Mouse (Mus musculus) heart, postnatal 0 days (tissue): Measurements from ENCODE around the gene Ggt7. TPM values are rescaled to one million over a fixed set of nuclear protein-coding genes. Genes with fewer than 3 reads are reported as not detected.

ENCODE experiments used
- ATAC-seq: fragments of 200-750 bp; cut with Nextera tagmentation; 2 replicates; pipeline ENCODE4 v1.8.0; 2017; ENCODE audit warnings: low read depth, moderate number of reproducible peaks, moderate library complexity; ENCODE audit not compliant: insufficient read depth
- DNase-seq: peaks from one replicate; pipeline ENCODE4 v3.0.0-alpha.2; 2016; ENCODE audit warnings: low spot score
- H3K27ac ChIP-seq: fragments of 300-500 bp; sonication (generic); 2 replicates; pipeline ENCODE4 v1.5.1; 2014; ENCODE audit warnings: low read depth, mild to moderate bottlenecking
- H3K27me3 ChIP-seq: fragments of 300-500 bp; sonication (generic); 2 replicates; pipeline ENCODE4 v1.6.1; 2014; ENCODE audit warnings: low read length, mixed read lengths; ENCODE audit not compliant: control insufficient read depth, insufficient read depth
- H3K36me3 ChIP-seq: fragments of 300-500 bp; sonication (generic); replicated peaks from 2 replicates; pipeline ENCODE4 v1.6.1; 2014; ENCODE audit warnings: low read length, mixed read lengths; ENCODE audit not compliant: control insufficient read depth, insufficient read depth
- H3K4me1 ChIP-seq: fragments of 300-500 bp; sonication (generic); 2 replicates; pipeline ENCODE4 v1.6.1; 2014; ENCODE audit warnings: antibody characterized with exemption; ENCODE audit not compliant: control insufficient read depth, insufficient read depth
- H3K4me2 ChIP-seq: fragments of 300-500 bp; sonication (generic); 2 replicates; pipeline ENCODE4 v1.6.1; 2014; ENCODE audit warnings: low read depth, mild to moderate bottlenecking, low read length, moderate library complexity
- H3K4me3 ChIP-seq: fragments of 300-500 bp; sonication (generic); 2 replicates; pipeline ENCODE4 v1.5.1; 2014; ENCODE audit warnings: low read depth, low read length
- H3K9ac ChIP-seq: fragments of 300-500 bp; sonication (generic); replicated peaks from 2 replicates; pipeline ENCODE4 v1.6.1; 2014; ENCODE audit warnings: low read depth, low read length, mixed read lengths
- H3K9me3 ChIP-seq: fragments of 300-500 bp; sonication (generic); replicated peaks from 2 replicates; pipeline ENCODE4 v1.6.1; 2016; ENCODE audit warnings: low read length; ENCODE audit not compliant: control insufficient read depth
- CTCF ChIP-seq: IDR thresholded peaks from 2 replicates; pipeline ENCODE4 v1.5.1; 2016; ENCODE audit warnings: antibody characterized with exemption, control low read depth, low read depth
- EP300 ChIP-seq: IDR thresholded peaks from 2 replicates; pipeline ENCODE4 v1.6.1; 2016; ENCODE audit warnings: antibody characterized with exemption, low read depth
- WGBS: fragments of 180-500 bp; shearing (Covaris S2); extraction: QIAGEN DNeasy Blood & Tissue Kit; methylation state at CpG from one replicate; pipeline ENCODE4 v1.1.7; 2014; 5-methylcytosine and 5-hydroxymethylcytosine counted together
- polyA plus RNA-seq: library from polyadenylated mRNA; unstranded; fragments of >200 nt; fragmentation: Nextera tagmentation; extraction: Ambion mirVana; gene quantifications from 2 replicates; pipeline ENCODE4 v1.2.1, GENCODE M21; 2015
- total RNA-seq: library from RNA; depleted of rRNA; stranded (reverse); fragments of >200 nt; gene quantifications from 2 replicates; pipeline ENCODE4 v1.2.3, GENCODE M21; 2014; ENCODE audit warnings: low replicate concordance

Ggt7 gene
- total and polyA plus RNA-seq, 2 experiments from 2014 or later = 0.98 to 4.7 TPM

DNA sequence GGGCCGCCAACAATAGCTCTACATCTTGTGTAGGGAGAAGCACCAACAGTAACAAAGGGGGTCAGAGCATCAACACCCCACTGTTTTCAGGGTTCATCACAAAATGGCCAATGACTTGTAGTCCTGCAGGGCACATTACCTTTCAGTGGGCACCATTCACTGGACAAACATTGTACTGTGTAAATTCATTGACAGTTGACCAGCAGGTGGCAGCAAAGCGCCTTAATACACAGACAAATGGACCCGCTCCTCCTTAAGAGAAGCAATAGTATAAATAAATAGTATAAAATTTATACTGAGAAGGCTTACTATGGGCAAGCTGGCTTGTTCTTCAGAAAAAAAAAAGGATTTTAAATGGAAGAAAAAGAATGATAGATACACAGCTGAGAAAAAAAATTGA is 36.0 kb downstream of the Ggt7 start:
- Histone ChIP-seq H3K4me3 (no peak overlapping the region), H3K4me2 (no peak overlapping the region), H3K27me3 (no peaks in the 10 kb centered on the region), H3K9ac (no peak overlapping the region), H3K9me3 (no peaks in the 10 kb centered on the region), H3K36me3 (no peaks in the 10 kb centered on the region), H3K4me1 (no peaks in the 10 kb centered on the region), H3K27ac (no peak overlapping the region)
- DNase-seq = peak; percentile 44
- no peak; the same call in 1 of the 2 replicates for ATAC-seq
- peak; percentile 63 for TF ChIP-seq CTCF
- no peak for TF ChIP-seq EP300
- WGBS = 52% methylated on average over 3 of the region's 3 CpGs

DNA sequence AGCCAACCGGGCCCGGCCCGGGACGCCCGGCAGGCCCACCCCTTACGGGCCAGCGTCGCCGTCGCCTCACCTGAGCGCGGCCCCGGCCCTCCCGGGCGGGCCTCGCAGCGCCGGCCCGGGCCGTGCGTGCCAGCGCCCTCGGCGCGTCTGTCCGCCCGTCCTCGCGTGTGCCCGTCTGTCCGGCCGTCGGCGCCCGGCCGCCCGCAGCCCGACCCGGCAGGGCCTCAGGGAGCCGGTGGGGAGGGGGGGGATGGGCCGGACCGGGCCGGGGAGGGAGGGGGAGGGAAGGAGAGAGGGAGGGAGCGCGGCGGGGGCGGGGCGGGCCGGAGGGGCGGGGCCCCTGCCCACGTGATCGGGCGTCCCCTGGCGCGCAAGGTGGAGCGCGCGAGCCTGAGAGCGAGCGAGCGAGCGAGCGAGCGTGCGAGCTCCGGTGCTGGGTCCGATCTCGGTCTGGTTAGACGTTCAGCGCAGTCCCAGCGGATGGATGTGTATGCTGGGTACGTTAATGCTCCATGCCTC is 44.4 kb downstream of the Ggt7 start, which contains the start of gene Ncoa6:
Gene Ncoa6, minus strand, starts transcription at position 325 of the 519 bp plus-strand sequence.
- H3K9ac ChIP-seq = peak within 1 kb of the TSS; percentile 99
- H3K4me3 ChIP-seq = peak within 1 kb of the TSS; percentile 98
- peaks cover 13% of the 10 kb centered on the region; the same call in 1 of the 2 replicates for H3K4me1 ChIP-seq
- peak within 1 kb of the TSS; percentile 95 for H3K27ac ChIP-seq
- TF ChIP-seq EP300 = no peak
- no peak for TF ChIP-seq CTCF
- DNase-seq = peak; percentile 64
- H3K4me2 ChIP-seq = peak within 1 kb of the TSS; percentile 65
- H3K27me3 ChIP-seq = no peaks in the 10 kb centered on the region
- peak; percentile 86 for ATAC-seq
- H3K9me3 ChIP-seq = no peaks in the 10 kb centered on the region
- H3K36me3 ChIP-seq = no peaks in the 10 kb centered on the region
- 2% methylated on average over 38 of the region's 72 CpGs for WGBS

DNA sequence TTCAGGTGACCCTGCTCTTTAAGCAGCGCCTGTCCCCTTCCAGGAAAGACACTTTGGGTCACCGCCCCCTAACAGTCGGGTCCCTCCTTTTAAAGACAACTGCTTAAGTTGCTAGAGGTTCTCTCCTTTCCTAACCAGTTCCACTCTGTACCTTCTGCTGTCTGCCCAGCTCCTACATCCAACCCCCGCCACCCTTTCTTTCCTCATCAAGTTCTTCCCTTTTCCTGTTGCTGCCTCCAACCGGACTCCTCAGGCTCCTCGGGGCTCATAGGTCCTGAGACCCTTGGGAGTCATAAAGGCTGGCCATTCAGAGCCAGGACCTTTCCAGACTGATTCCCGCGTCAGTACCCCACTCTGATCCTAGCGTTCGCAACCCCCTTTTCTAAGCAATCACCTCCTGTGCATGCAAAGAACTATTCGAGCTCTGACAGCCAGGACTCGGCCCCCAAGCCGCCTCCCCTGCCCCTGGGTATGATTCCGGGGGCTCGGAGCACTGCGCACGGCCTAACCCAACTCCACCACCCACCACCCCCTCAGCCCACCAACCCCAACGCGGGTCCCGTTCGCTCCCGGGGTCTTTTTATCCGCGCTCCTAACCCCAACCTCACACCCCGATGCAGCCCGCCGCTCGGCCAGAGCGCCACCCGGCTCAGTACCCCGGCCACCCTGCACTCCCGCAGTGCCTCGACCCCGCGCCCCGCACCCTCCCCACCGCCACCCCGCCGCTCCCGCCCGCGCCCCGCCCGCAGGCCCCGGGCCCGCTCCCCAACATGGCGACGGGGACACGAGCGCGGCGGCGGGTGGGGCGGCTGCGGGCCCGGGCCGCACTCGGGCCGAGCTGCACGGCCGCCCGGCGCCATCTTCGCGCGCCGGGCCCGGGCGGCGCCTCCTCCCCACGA is 45.1 kb downstream of the Ggt7 start:
- Histone ChIP-seq H3K27me3 (no peaks in the 10 kb centered on the region), H3K36me3 (no peaks in the 10 kb centered on the region), H3K9me3 (no peaks in the 10 kb centered on the region), H3K9ac (peak overlapping the region; percentile 99), H3K4me3 (peak overlapping the region; percentile 98), H3K4me2 (peak overlapping the region; percentile 65), H3K27ac (peak overlapping the region; percentile 95), H3K4me1 (peaks cover 13% of the 10 kb centered on the region; the same call in 1 of the 2 replicates)
- peak; percentile 56 for DNase-seq
- peak; percentile 69 for ATAC-seq
- TF ChIP-seq EP300 (no peak), CTCF (no peak)
- 1% methylated on average over 57 of the region's 71 CpGs for WGBS

GRCm38 (mm10) chr2:155466861-155467260 is 51.2 kb downstream of the Ggt7 start:
- Histone ChIP-seq H3K4me2 (no peak overlapping the region), H3K4me3 (no peak overlapping the region), H3K27ac (no peak overlapping the region), H3K9ac (no peak overlapping the region), H3K4me1 (peaks cover 8% of the 10 kb centered on the region; the same call in 1 of the 2 replicates), H3K36me3 (no peaks in the 10 kb centered on the region), H3K9me3 (no peaks in the 10 kb centered on the region), H3K27me3 (no peaks in the 10 kb centered on the region)
- DNase-seq (no peak), ATAC-seq (no peak)
- WGBS = 85% methylated on average over 1 of the region's 1 CpGs
- TF ChIP-seq EP300 (no peak), CTCF (no peak)

GRCm38 (mm10) chr2:155453591-155453990 is 64.4 kb downstream of the Ggt7 start:
- H3K4me1 ChIP-seq = no peaks in the 10 kb centered on the region; the same call in 1 of the 2 replicates
- DNase-seq (no peak), ATAC-seq (no peak)
- WGBS = 70% methylated on average over 7 of the region's 7 CpGs
- no peak overlapping the region for H3K9ac ChIP-seq
- H3K36me3 ChIP-seq = no peaks in the 10 kb centered on the region
- no peak for TF ChIP-seq EP300
- no peak for TF ChIP-seq CTCF
- no peaks in the 10 kb centered on the region for H3K27me3 ChIP-seq
- no peak overlapping the region for H3K4me3 ChIP-seq
- no peak overlapping the region for H3K4me2 ChIP-seq
- no peak overlapping the region for H3K27ac ChIP-seq
- no peaks in the 10 kb centered on the region for H3K9me3 ChIP-seq
